Mouse (Mus musculus) liver, embryonic 15.5 days (tissue): ENCODE data around the gene Tns3. TPM values are rescaled to one million over a fixed set of nuclear protein-coding genes. Genes with fewer than 3 reads are reported as not detected.
A peak's percentile ranks its signal among the peaks of the same experiment; 100 is the strongest.

Source experiments
- ATAC-seq: fragments of 200-750 bp; cut with Nextera tagmentation; 2 replicates; pipeline ENCODE4 v1.8.0; 2017; ENCODE audit warnings: moderate number of reproducible peaks, mild to moderate bottlenecking, moderate library complexity; ENCODE audit not compliant: insufficient read depth
- H3K27ac ChIP-seq: fragments of 300-500 bp; sonication (generic); replicated peaks from 2 replicates; pipeline ENCODE4 v1.5.1; 2015; ENCODE audit warnings: mild to moderate bottlenecking, inconsistent platforms
- H3K27me3 ChIP-seq: fragments of 300-500 bp; sonication (generic); 2 replicates; pipeline ENCODE4 v1.6.1; 2015; ENCODE audit warnings: mild to moderate bottlenecking, inconsistent platforms
- H3K36me3 ChIP-seq: fragments of 300-500 bp; sonication (generic); replicated peaks from 2 replicates; pipeline ENCODE4 v1.6.1; 2015; ENCODE audit warnings: moderate library complexity, mild to moderate bottlenecking, inconsistent platforms
- H3K4me1 ChIP-seq: fragments of 300-500 bp; sonication (generic); replicated peaks from 2 replicates; pipeline ENCODE4 v1.6.1; 2015; ENCODE audit warnings: inconsistent platforms
- H3K4me2 ChIP-seq: fragments of 300-500 bp; sonication (generic); 2 replicates; pipeline ENCODE4 v1.6.1; 2015; ENCODE audit warnings: moderate library complexity, mild to moderate bottlenecking, inconsistent platforms
- H3K4me3 ChIP-seq: fragments of 300-500 bp; sonication (generic); replicated peaks from 2 replicates; pipeline ENCODE4 v1.5.1; 2015; ENCODE audit warnings: mild to moderate bottlenecking, inconsistent platforms
- H3K9ac ChIP-seq: fragments of 300-500 bp; sonication (generic); 2 replicates; pipeline ENCODE4 v1.6.1; 2015; ENCODE audit warnings: moderate library complexity, mild to moderate bottlenecking, inconsistent platforms
- H3K9me3 ChIP-seq: fragments of 300-500 bp; sonication (generic); replicated peaks from 2 replicates; pipeline ENCODE4 v1.6.1; 2016; ENCODE audit warnings: inconsistent platforms
- WGBS: fragments of 180-500 bp; shearing (Covaris S2); methylation state at CpG from one replicate; pipeline ENCODE4 v1.1.7; 2015; ENCODE audit warnings: mixed read lengths; ENCODE audit not compliant: insufficient replicate concordance; 5-methylcytosine and 5-hydroxymethylcytosine counted together
- polyA plus RNA-seq: library from polyadenylated mRNA; unstranded; fragments of >200 nt; fragmentation: Nextera tagmentation; extraction: Ambion mirVana; gene quantifications from 2 replicates; pipeline ENCODE4 v1.2.1, GENCODE M21; 2015

Tns3 gene
- polyA plus RNA-seq, 1 experiment from 2014 or later, result 3.4 TPM

- H3K4me3 ChIP-seq, result no peak overlapping the region
- no peak overlapping the region for H3K4me2 ChIP-seq
- H3K4me1 ChIP-seq, result peaks cover 6% of the 10 kb centered on the region; the same call in 1 of the 2 replicates
- H3K36me3 ChIP-seq, result no peaks in the 10 kb centered on the region
- H3K27me3 ChIP-seq, result no peaks in the 10 kb centered on the region
- no peaks in the 10 kb centered on the region for H3K9me3 ChIP-seq
- WGBS, result 65% methylated on average over 7 of the region's 7 CpGs
- no peak for ATAC-seq
- no peak overlapping the region for H3K27ac ChIP-seq
- no peak overlapping the region for H3K9ac ChIP-seq
Measured at GRCm38 (mm10) chr11:8572762-8573161, 91.6 kb downstream of the Tns3 start.

- Histone ChIP-seq H3K9ac (no peak overlapping the region), H3K9me3 (no peaks in the 10 kb centered on the region), H3K27ac (no peak overlapping the region), H3K4me1 (0 out of 2 replicates have a peak, but pooled peaks cover 8% of the 10 kb centered on the region), H3K4me3 (no peak overlapping the region), H3K4me2 (no peak overlapping the region), H3K36me3 (no peaks in the 10 kb centered on the region), H3K27me3 (no peaks in the 10 kb centered on the region)
- ATAC-seq, result peak; percentile 41; the same call in 1 of the 2 replicates
- 49% methylated on average over 7 of the region's 7 CpGs for WGBS
Measured at GRCm38 (mm10) chr11:8569232-8570028, 94.9 kb downstream of the Tns3 start.

- H3K9me3 ChIP-seq, result no peaks in the 10 kb centered on the region
- no peak overlapping the region for H3K4me2 ChIP-seq
- H3K4me1 ChIP-seq, result 0 out of 2 replicates have a peak, but pooled peaks cover 8% of the 10 kb centered on the region
- H3K27ac ChIP-seq, result no peak overlapping the region
- H3K4me3 ChIP-seq, result no peak overlapping the region
- no peak for ATAC-seq
- no peak overlapping the region for H3K9ac ChIP-seq
- H3K27me3 ChIP-seq, result no peaks in the 10 kb centered on the region
- H3K36me3 ChIP-seq, result no peaks in the 10 kb centered on the region
- 56% methylated on average over 7 of the region's 7 CpGs for WGBS
Measured at GRCm38 (mm10) chr11:8568829-8569228, 95.5 kb downstream of the Tns3 start.

- Histone ChIP-seq H3K9ac (no peak overlapping the region), H3K27ac (no peak overlapping the region), H3K27me3 (no peaks in the 10 kb centered on the region), H3K4me3 (no peak overlapping the region), H3K4me2 (no peak overlapping the region), H3K4me1 (0 out of 2 replicates have a peak, but pooled peaks cover 8% of the 10 kb centered on the region), H3K9me3 (no peaks in the 10 kb centered on the region), H3K36me3 (no peaks in the 10 kb centered on the region)
- ATAC-seq, result no peak
- 33% methylated on average over 3 of the region's 3 CpGs for WGBS
Measured at GRCm38 (mm10) chr11:8566250-8566853, 98.0 kb downstream of the Tns3 start.

- 0 out of 2 replicates have a peak, but pooled peaks cover 4% of the 10 kb centered on the region for H3K4me1 ChIP-seq
- H3K27me3 ChIP-seq, result no peaks in the 10 kb centered on the region
- 78% methylated on average over 12 of the region's 12 CpGs for WGBS
- ATAC-seq, result no peak
- H3K36me3 ChIP-seq, result no peaks in the 10 kb centered on the region
- no peak overlapping the region for H3K4me2 ChIP-seq
- H3K4me3 ChIP-seq, result no peak overlapping the region
- H3K9ac ChIP-seq, result no peak overlapping the region
- no peak overlapping the region for H3K27ac ChIP-seq
- H3K9me3 ChIP-seq, result no peaks in the 10 kb centered on the region
Measured at GRCm38 (mm10) chr11:8558761-8559282, 105.5 kb downstream of the Tns3 start.

GRCm38 (mm10) chr11:8558258-8558657 is 106.1 kb downstream of the Tns3 start:
- H3K4me3 ChIP-seq, result no peak overlapping the region
- H3K27me3 ChIP-seq, result no peaks in the 10 kb centered on the region
- H3K27ac ChIP-seq, result no peak overlapping the region
- H3K4me1 ChIP-seq, result 0 out of 2 replicates have a peak, but pooled peaks cover 4% of the 10 kb centered on the region
- no peaks in the 10 kb centered on the region for H3K36me3 ChIP-seq
- ATAC-seq, result no peak
- H3K9me3 ChIP-seq, result no peaks in the 10 kb centered on the region
- no peak overlapping the region for H3K4me2 ChIP-seq
- whole genome bisulfite sequencing, result 63% methylated on average over 9 of the region's 9 CpGs
- no peak overlapping the region for H3K9ac ChIP-seq

- Histone ChIP-seq H3K27ac (no peak overlapping the region), H3K4me2 (no peak overlapping the region), H3K4me3 (no peak overlapping the region), H3K27me3 (no peaks in the 10 kb centered on the region), H3K9ac (no peak overlapping the region), H3K4me1 (0 out of 2 replicates have a peak, but pooled peaks cover 4% of the 10 kb centered on the region), H3K9me3 (no peaks in the 10 kb centered on the region), H3K36me3 (no peaks in the 10 kb centered on the region)
- ATAC-seq, result no peak
- 12% methylated on average over 9 of the region's 9 CpGs for WGBS
Measured at GRCm38 (mm10) chr11:8557006-8557405, 107.3 kb downstream of the Tns3 start.

GRCm38 (mm10) chr11:8551710-8552109 is 112.6 kb downstream of the Tns3 start:
- Histone ChIP-seq H3K27me3 (no peaks in the 10 kb centered on the region), H3K9ac (no peak overlapping the region), H3K9me3 (no peaks in the 10 kb centered on the region), H3K4me1 (no peaks in the 10 kb centered on the region), H3K27ac (no peak overlapping the region), H3K4me2 (no peak overlapping the region), H3K36me3 (no peaks in the 10 kb centered on the region), H3K4me3 (no peak overlapping the region)
- no peak for ATAC-seq
- WGBS, result 54% methylated on average over 5 of the region's 5 CpGs

- H3K4me3 ChIP-seq, result no peak overlapping the region
- no peaks in the 10 kb centered on the region for H3K27me3 ChIP-seq
- H3K9ac ChIP-seq, result no peak overlapping the region
- WGBS, result 48% methylated on average over 5 of the region's 5 CpGs
- H3K9me3 ChIP-seq, result no peaks in the 10 kb centered on the region
- no peak for ATAC-seq
- no peaks in the 10 kb centered on the region for H3K4me1 ChIP-seq
- H3K27ac ChIP-seq, result no peak overlapping the region
- H3K36me3 ChIP-seq, result no peaks in the 10 kb centered on the region
- no peak overlapping the region for H3K4me2 ChIP-seq
Measured at GRCm38 (mm10) chr11:8547661-8548060, 116.7 kb downstream of the Tns3 start.

- 89% methylated on average over 1 of the region's 1 CpGs for WGBS
- no peaks in the 10 kb centered on the region for H3K4me1 ChIP-seq
- ATAC-seq, result no peak
Measured at GRCm38 (mm10) chr11:8545798-8546197, 118.5 kb downstream of the Tns3 start.

GRCm38 (mm10) chr11:8544355-8544754 is 120.0 kb downstream of the Tns3 start:
- 53% methylated on average over 6 of the region's 6 CpGs for WGBS
- no peaks in the 10 kb centered on the region for H3K9me3 ChIP-seq
- no peak overlapping the region for H3K9ac ChIP-seq
- no peak for ATAC-seq
- H3K4me1 ChIP-seq, result no peaks in the 10 kb centered on the region
- no peaks in the 10 kb centered on the region for H3K27me3 ChIP-seq
- H3K4me2 ChIP-seq, result no peak overlapping the region
- H3K27ac ChIP-seq, result no peak overlapping the region
- H3K36me3 ChIP-seq, result no peaks in the 10 kb centered on the region
- H3K4me3 ChIP-seq, result no peak overlapping the region

More at GRCm38 (mm10) chr11:8545798-8546197, 118.5 kb downstream of the Tns3 start:
- Histone ChIP-seq H3K9ac (no peak overlapping the region), H3K27me3 (no peaks in the 10 kb centered on the region), H3K4me3 (no peak overlapping the region), H3K4me2 (no peak overlapping the region), H3K9me3 (no peaks in the 10 kb centered on the region), H3K36me3 (no peaks in the 10 kb centered on the region), H3K27ac (no peak overlapping the region)
